Mouse (Mus musculus) lung, adult 2 months (tissue): ENCODE results near the gene Blnk.

Experiments used
- CTCF ChIP-seq: fragments of 200-500 bp; IDR thresholded peaks from 2 replicates; pipeline ENCODE4 v1.5.1; 2011; ENCODE audit warnings: mild to moderate bottlenecking, low read length, control low read depth; ENCODE audit not compliant: insufficient read depth
- POLR2A ChIP-seq: fragments of 200-500 bp; IDR thresholded peaks from 2 replicates; pipeline ENCODE4 v1.6.1; 2011; ENCODE audit warnings: low read depth, mild to moderate bottlenecking, control low read depth, low read length, borderline replicate concordance; ENCODE audit errors: extremely low read depth

GRCm38 (mm10) chr19:41031869-41032268 lies 37.5 kb upstream of the Blnk start:
- TF ChIP-seq CTCF: no peak
- no peak for TF ChIP-seq POLR2A
